Mouse (Mus musculus): ENCODE results near the gene Clta. TPM values are rescaled to one million over a fixed set of nuclear protein-coding genes. Genes with fewer than 3 reads are reported as not detected.

Gene Clta
- total and polyA plus RNA-seq, 2 experiments from 2014 or later = 366 to 379 TPM

GRCm38 (mm10) chr4:43964951-43965684, 39.1 kb upstream of the Clta start:
- 59% methylated on average over 4 of the region's 4 CpGs for WGBS
- no peak for ATAC-seq
- no peak overlapping the region for H3K27ac ChIP-seq

DNA sequence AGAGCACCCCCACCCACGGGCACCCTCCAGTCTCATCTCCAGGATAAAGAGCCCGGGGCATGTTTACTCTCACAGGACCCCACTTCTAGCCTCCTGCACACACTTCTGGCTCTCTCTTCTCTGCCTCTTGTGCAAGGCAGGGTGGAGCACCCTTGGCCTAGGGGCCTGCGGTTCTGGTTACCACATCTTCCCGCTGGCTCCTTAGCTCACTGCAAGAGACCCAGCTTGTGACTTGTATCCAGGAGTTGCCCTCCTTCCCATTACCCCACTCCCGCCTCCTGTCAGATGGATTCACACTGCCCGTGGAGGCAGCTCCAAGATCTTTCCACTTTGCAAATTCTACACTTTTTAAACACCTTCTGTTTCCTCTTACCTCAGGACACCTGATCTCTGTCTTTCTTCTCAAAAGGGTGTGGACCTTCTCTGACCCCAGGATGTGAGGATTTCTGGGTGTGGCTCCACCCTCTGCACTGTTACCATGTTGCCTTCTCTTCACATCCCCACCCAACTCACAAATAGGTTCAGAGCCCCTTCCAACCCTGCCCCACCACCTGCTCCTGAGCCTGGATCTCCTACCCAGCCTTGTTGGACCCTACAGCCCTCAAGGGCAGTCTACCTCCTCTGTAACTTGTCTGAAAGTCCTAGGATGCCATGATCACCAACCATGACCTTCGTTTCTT, 38.3 kb upstream of the Clta start:
- WGBS = 85% methylated on average over 7 of the region's 7 CpGs
- Histone ChIP-seq H3K27me3 (ENCODE audit: insufficient read depth, low read length) (no peaks in the 10 kb centered on the region), H3K9me3 (ENCODE audit: low read length) (no peaks in the 10 kb centered on the region), H3K27ac (no peak overlapping the region), H3K4me2 (ENCODE audit: low read depth, low read length) (no peak overlapping the region), H3K4me1 (ENCODE audit: insufficient read depth, low read length) (peaks cover 4% of the 10 kb centered on the region; the same call in 1 of the 2 replicates), H3K4me3 (ENCODE audit: low read length) (no peak overlapping the region), H3K9ac (replicated peaks; ENCODE audit: low read length) (no peak overlapping the region), H3K36me3 (ENCODE audit: insufficient read depth, low read length) (no peaks in the 10 kb centered on the region)
- DNase-seq (ENCODE audit: low spot score) = no peak
- no peak for ATAC-seq
- TF ChIP-seq CTCF (IDR thresholded peaks at IDR 0.05; ENCODE audit: low read depth) = no peak

More at GRCm38 (mm10) chr4:43964951-43965684, 39.1 kb upstream of the Clta start:
- Histone ChIP-seq H3K4me2 (ENCODE audit: low read depth, low read length) (no peak overlapping the region), H3K9ac (replicated peaks; ENCODE audit: low read length) (no peak overlapping the region), H3K4me3 (ENCODE audit: low read length) (no peak overlapping the region), H3K36me3 (ENCODE audit: insufficient read depth, low read length) (no peaks in the 10 kb centered on the region), H3K4me1 (ENCODE audit: insufficient read depth, low read length) (peaks cover 4% of the 10 kb centered on the region; the same call in 1 of the 2 replicates), H3K27me3 (ENCODE audit: insufficient read depth, low read length) (no peaks in the 10 kb centered on the region), H3K9me3 (ENCODE audit: low read length) (no peaks in the 10 kb centered on the region)
- no peak for TF ChIP-seq CTCF (IDR thresholded peaks at IDR 0.05; ENCODE audit: low read depth)
- DNase-seq (ENCODE audit: low spot score) = no peak

DNA sequence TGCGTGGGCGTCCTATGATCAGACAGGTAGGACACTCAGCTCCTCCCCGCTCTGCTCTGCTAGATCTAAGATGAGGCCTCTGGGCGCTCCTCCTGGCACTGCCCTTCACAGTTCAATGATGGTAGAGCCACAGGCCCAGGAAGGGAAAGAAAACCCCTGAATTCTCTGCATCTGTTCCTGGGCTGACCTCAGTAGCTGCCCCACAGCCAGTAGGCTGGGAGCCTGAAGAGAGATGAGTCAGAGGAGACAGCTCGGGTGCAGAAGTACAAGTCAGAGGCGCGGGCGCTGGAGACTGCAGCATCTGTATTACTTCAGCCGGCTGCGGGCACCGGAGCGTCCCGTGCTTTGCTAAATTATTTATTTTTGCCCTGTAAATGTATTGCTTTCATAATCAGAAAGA, 35.6 kb upstream of the Clta start:
- WGBS = 60% methylated on average over 13 of the region's 13 CpGs
- no peak for TF ChIP-seq CTCF (IDR thresholded peaks at IDR 0.05; ENCODE audit: low read depth)
- H3K27me3 ChIP-seq (ENCODE audit: insufficient read depth, low read length) = no peaks in the 10 kb centered on the region
- peaks cover 4% of the 10 kb centered on the region; the same call in 1 of the 2 replicates for H3K4me1 ChIP-seq (ENCODE audit: insufficient read depth, low read length)
- no peak overlapping the region for H3K9ac ChIP-seq (replicated peaks; ENCODE audit: low read length)
- ATAC-seq (no peak), DNase-seq (ENCODE audit: low spot score) (no peak)
- H3K4me3 ChIP-seq (ENCODE audit: low read length) = no peak overlapping the region
- H3K27ac ChIP-seq = no peak overlapping the region
- H3K36me3 ChIP-seq (ENCODE audit: insufficient read depth, low read length) = no peaks in the 10 kb centered on the region
- no peaks in the 10 kb centered on the region for H3K9me3 ChIP-seq (ENCODE audit: low read length)
- H3K4me2 ChIP-seq (ENCODE audit: low read depth, low read length) = no peak overlapping the region

DNA sequence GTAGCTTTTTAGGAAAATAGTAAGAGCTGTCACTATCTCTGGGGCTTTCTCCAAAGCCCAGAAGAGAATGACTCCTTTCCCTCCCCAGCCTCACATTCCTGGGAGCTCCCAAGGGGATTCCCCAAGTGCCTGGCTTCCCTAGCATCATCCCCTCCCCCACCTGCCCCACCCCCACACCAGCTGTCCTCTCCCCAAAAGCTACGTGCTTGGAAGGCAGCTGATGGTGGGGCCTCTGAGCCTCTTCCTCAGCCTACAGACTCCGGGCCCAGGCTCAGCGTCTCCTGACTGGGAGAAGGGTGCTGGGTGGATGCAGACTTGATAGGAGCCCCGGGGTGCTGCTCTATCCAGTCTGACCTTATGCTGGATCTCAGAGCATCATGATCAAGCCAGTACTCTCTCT, 34.9 kb upstream of the Clta start:
- Histone ChIP-seq H3K4me3 (ENCODE audit: low read length) (no peak overlapping the region), H3K9ac (replicated peaks; ENCODE audit: low read length) (no peak overlapping the region), H3K27ac (no peak overlapping the region), H3K4me1 (ENCODE audit: insufficient read depth, low read length) (peaks cover 4% of the 10 kb centered on the region; the same call in 1 of the 2 replicates), H3K9me3 (ENCODE audit: low read length) (no peaks in the 10 kb centered on the region), H3K36me3 (ENCODE audit: insufficient read depth, low read length) (no peaks in the 10 kb centered on the region), H3K4me2 (ENCODE audit: low read depth, low read length) (no peak overlapping the region), H3K27me3 (ENCODE audit: insufficient read depth, low read length) (no peaks in the 10 kb centered on the region)
- no peak for ATAC-seq
- TF ChIP-seq CTCF (IDR thresholded peaks at IDR 0.05; ENCODE audit: low read depth) = no peak
- 29% methylated on average over 4 of the region's 4 CpGs for WGBS
- no peak for DNase-seq (ENCODE audit: low spot score)

- Histone ChIP-seq H3K4me2 (ENCODE audit: low read depth, low read length) (no peak overlapping the region), H3K36me3 (ENCODE audit: insufficient read depth, low read length) (no peaks in the 10 kb centered on the region), H3K9me3 (ENCODE audit: low read length) (no peaks in the 10 kb centered on the region), H3K9ac (replicated peaks; ENCODE audit: low read length) (no peak overlapping the region), H3K27ac (no peak overlapping the region), H3K4me1 (ENCODE audit: insufficient read depth, low read length) (peaks cover 4% of the 10 kb centered on the region; the same call in 1 of the 2 replicates), H3K4me3 (ENCODE audit: low read length) (no peak overlapping the region), H3K27me3 (ENCODE audit: insufficient read depth, low read length) (no peaks in the 10 kb centered on the region)
- ATAC-seq = no peak
- WGBS = 84% methylated on average over 20 of the region's 20 CpGs
- TF ChIP-seq CTCF (IDR thresholded peaks at IDR 0.05; ENCODE audit: low read depth) = no peak
- DNase-seq (ENCODE audit: low spot score) = no peak
Observed at GRCm38 (mm10) chr4:43970393-43971330, 33.6 kb upstream of the Clta start.

- WGBS = 68% methylated on average over 9 of the region's 9 CpGs
- no peaks in the 10 kb centered on the region for H3K9me3 ChIP-seq (ENCODE audit: low read length)
- H3K27me3 ChIP-seq (ENCODE audit: insufficient read depth, low read length) = no peaks in the 10 kb centered on the region
- DNase-seq (ENCODE audit: low spot score) (no peak), ATAC-seq (no peak; the same call in 1 of the 2 replicates)
- no peak overlapping the region for H3K9ac ChIP-seq (replicated peaks; ENCODE audit: low read length)
- H3K27ac ChIP-seq = peak overlapping the region; percentile 51
- H3K4me3 ChIP-seq (ENCODE audit: low read length) = no peak overlapping the region
- no peak for TF ChIP-seq CTCF (IDR thresholded peaks at IDR 0.05; ENCODE audit: low read depth)
- H3K4me2 ChIP-seq (ENCODE audit: low read depth, low read length) = no peak overlapping the region
- no peaks in the 10 kb centered on the region for H3K36me3 ChIP-seq (ENCODE audit: insufficient read depth, low read length)
- H3K4me1 ChIP-seq (ENCODE audit: insufficient read depth, low read length) = peaks cover 4% of the 10 kb centered on the region; the same call in 1 of the 2 replicates
Observed at GRCm38 (mm10) chr4:43971541-43972136, 32.6 kb upstream of the Clta start.
